Mouse (Mus musculus) stomach, postnatal 0 days (tissue): ENCODE measurements at regions not wholly inside any gene's neighbourhood (a gene's known extent, or its start where the extent isn't known, plus 50 kb on each side); places are given as distances from the start of the nearest gene placed in this dataset.

Experiments
- ATAC-seq: fragments of 200-750 bp; cut with Nextera tagmentation; 2 replicates; pipeline ENCODE4 v1.8.0; 2017; ENCODE audit not compliant: low FRiP score, low TSS enrichment
- DNase-seq: peaks from one replicate; pipeline ENCODE4 v3.0.0-alpha.2; 2016; ENCODE audit warnings: low spot score
- H3K27ac ChIP-seq: fragments of 300-500 bp; sonication (generic); replicated peaks from 2 replicates; pipeline ENCODE4 v1.5.1; 2014; ENCODE audit warnings: mild to moderate bottlenecking, control low read depth
- H3K27me3 ChIP-seq: fragments of 300-500 bp; sonication (generic); 2 replicates; pipeline ENCODE4 v1.6.1; 2014; ENCODE audit warnings: low read length; ENCODE audit not compliant: control insufficient read depth, insufficient read depth
- H3K36me3 ChIP-seq: fragments of 300-500 bp; sonication (generic); 2 replicates; pipeline ENCODE4 v1.6.1; 2014; ENCODE audit warnings: low read length, mixed read lengths; ENCODE audit not compliant: control insufficient read depth, insufficient read depth
- H3K4me1 ChIP-seq: fragments of 300-500 bp; sonication (generic); replicated peaks from 2 replicates; pipeline ENCODE4 v1.6.1; 2014; ENCODE audit warnings: antibody characterized with exemption; ENCODE audit not compliant: control insufficient read depth, insufficient read depth
- H3K4me2 ChIP-seq: fragments of 300-500 bp; sonication (generic); replicated peaks from 2 replicates; pipeline ENCODE4 v1.6.1; 2014; ENCODE audit warnings: low read depth, mild to moderate bottlenecking, control low read depth, moderate library complexity
- H3K4me3 ChIP-seq: fragments of 300-500 bp; sonication (generic); 2 replicates; pipeline ENCODE4 v1.5.1; 2014; ENCODE audit warnings: low read depth, low read length, control low read depth
- H3K9ac ChIP-seq: fragments of 300-500 bp; sonication (generic); 2 replicates; pipeline ENCODE4 v1.6.1; 2014; ENCODE audit warnings: mild to moderate bottlenecking, low read length, control low read depth, mixed read lengths
- H3K9me3 ChIP-seq: fragments of 300-500 bp; sonication (generic); 2 replicates; pipeline ENCODE4 v1.6.1; 2016; ENCODE audit warnings: low read length; ENCODE audit not compliant: control insufficient read depth
- CTCF ChIP-seq: IDR thresholded peaks from 2 replicates; pipeline ENCODE4 v1.5.1; 2016; ENCODE audit warnings: antibody characterized with exemption, low read depth, mild to moderate bottlenecking, moderate library complexity
- EP300 ChIP-seq: optimal IDR thresholded peaks from 2 replicates; pipeline ENCODE3; 2016; ENCODE audit warnings: antibody characterized with exemption
- whole genome bisulfite sequencing: fragments of 180-500 bp; shearing (Covaris S2); extraction: QIAGEN DNeasy Blood & Tissue Kit; methylation state at CpG from one replicate; pipeline ENCODE4 v1.1.7; 2014; 5-methylcytosine and 5-hydroxymethylcytosine counted together

GRCm38 (mm10) chr7:117930392-117930791, 185.6 kb downstream of the Rps15a start:
- H3K4me1 ChIP-seq, result no peaks in the 10 kb centered on the region
- no peak for ATAC-seq
- H3K9ac ChIP-seq, result no peak overlapping the region
- H3K27ac ChIP-seq, result no peak overlapping the region
- no peak overlapping the region for H3K4me2 ChIP-seq
- no peak for DNase-seq
- H3K9me3 ChIP-seq, result no peaks in the 10 kb centered on the region
- no peak overlapping the region for H3K4me3 ChIP-seq
- no peaks in the 10 kb centered on the region for H3K36me3 ChIP-seq
- H3K27me3 ChIP-seq, result no peaks in the 10 kb centered on the region
- TF ChIP-seq EP300 (no peak), CTCF (no peak)
- 84% methylated on average over 9 of the region's 9 CpGs for WGBS

- Histone ChIP-seq H3K27me3 (no peaks in the 10 kb centered on the region), H3K27ac (no peak overlapping the region), H3K9ac (no peak overlapping the region), H3K4me2 (no peak overlapping the region), H3K36me3 (no peaks in the 10 kb centered on the region), H3K9me3 (no peaks in the 10 kb centered on the region), H3K4me1 (no peaks in the 10 kb centered on the region), H3K4me3 (no peak overlapping the region)
- 14% methylated on average over 1 of the region's 1 CpGs for WGBS
- no peak for ATAC-seq
- no peak for DNase-seq
- TF ChIP-seq CTCF (no peak), EP300 (no peak)
Measured at GRCm38 (mm10) chr7:117926396-117926795, 189.6 kb downstream of the Rps15a start.

GRCm38 (mm10) chr7:117922270-117922669, 193.7 kb downstream of the Rps15a start:
- Histone ChIP-seq H3K27me3 (no peaks in the 10 kb centered on the region), H3K27ac (no peak overlapping the region), H3K4me3 (no peak overlapping the region), H3K4me1 (no peaks in the 10 kb centered on the region), H3K9ac (no peak overlapping the region), H3K4me2 (no peak overlapping the region), H3K9me3 (no peaks in the 10 kb centered on the region), H3K36me3 (no peaks in the 10 kb centered on the region)
- TF ChIP-seq CTCF (no peak), EP300 (no peak)
- DNase-seq (no peak), ATAC-seq (no peak)

DNA sequence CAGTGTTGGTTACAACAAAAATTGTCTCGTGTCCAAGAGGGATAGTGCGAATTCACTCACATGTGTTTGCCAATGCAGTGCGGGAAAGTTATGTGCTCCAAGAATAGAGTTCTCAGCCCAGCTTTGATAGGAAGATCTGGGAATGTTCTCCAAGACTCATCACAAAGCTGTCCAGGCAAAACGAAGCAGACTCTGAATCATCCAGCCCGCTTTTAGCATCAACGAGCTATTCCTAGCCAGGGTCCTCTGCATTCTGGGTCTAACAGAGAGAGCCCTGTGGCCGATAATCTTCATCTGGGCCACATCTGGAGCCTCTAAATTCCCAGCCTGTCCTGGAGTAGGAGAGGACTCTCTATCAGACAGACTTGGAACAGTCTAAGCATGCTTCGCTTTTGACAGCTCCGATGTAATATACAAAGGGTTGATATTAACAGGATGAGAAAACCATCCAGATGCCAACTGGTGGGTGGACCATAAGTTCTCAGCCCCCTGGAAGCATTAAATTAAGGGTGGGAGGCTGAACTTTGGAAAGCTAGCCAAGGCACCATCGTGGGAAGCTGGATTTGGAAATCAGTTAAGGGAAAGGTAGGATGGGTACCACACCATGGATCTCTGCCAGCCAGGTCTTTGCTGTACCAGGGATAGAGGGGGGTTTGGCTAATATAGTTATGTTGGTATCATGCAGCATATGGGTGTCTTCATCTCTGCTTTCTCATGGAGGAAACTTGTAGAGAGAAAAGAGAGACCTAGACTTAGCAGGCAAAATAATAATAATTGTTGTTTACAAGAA, 197.6 kb downstream of the Rps15a start:
- Histone ChIP-seq H3K4me1 (no peaks in the 10 kb centered on the region), H3K4me3 (no peak overlapping the region), H3K27ac (no peak overlapping the region), H3K36me3 (no peaks in the 10 kb centered on the region), H3K9ac (no peak overlapping the region), H3K27me3 (no peaks in the 10 kb centered on the region), H3K9me3 (no peaks in the 10 kb centered on the region), H3K4me2 (no peak overlapping the region)
- 87% methylated on average over 10 of the region's 10 CpGs for WGBS
- DNase-seq (no peak), ATAC-seq (no peak)
- TF ChIP-seq CTCF (no peak), EP300 (no peak)

DNA sequence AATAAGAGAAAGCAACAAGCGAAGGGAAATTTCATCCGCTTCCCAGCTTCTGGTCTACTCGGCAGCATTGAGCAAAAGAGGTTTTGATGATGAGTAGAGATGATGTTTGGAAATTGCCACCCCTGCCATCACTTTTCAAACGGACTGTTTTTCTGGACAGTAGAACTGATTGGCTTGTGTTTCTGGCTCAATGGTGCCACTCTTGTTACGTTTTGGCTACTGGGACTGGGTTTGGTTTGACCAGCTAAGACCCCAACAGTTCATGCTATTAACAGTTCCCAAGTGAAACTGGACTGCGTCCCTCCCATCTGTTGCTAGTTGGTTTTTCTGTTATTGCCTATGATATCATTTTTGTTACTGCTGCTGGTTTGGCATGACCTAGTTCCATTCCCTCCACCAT, 199.1 kb downstream of the Rps15a start:
- Histone ChIP-seq H3K27ac (no peak overlapping the region), H3K27me3 (no peaks in the 10 kb centered on the region), H3K9ac (no peak overlapping the region), H3K9me3 (no peaks in the 10 kb centered on the region), H3K36me3 (no peaks in the 10 kb centered on the region), H3K4me1 (no peaks in the 10 kb centered on the region), H3K4me2 (no peak overlapping the region), H3K4me3 (no peak overlapping the region)
- ATAC-seq, result no peak
- TF ChIP-seq EP300, result no peak
- no peak for TF ChIP-seq CTCF
- 88% methylated on average over 6 of the region's 6 CpGs for WGBS
- DNase-seq, result no peak

GRCm38 (mm10) chr7:117912453-117912852, 203.5 kb downstream of the Rps15a start:
- Histone ChIP-seq H3K36me3 (no peaks in the 10 kb centered on the region), H3K4me3 (no peak overlapping the region), H3K4me1 (no peaks in the 10 kb centered on the region), H3K9ac (no peak overlapping the region), H3K27ac (no peak overlapping the region), H3K4me2 (no peak overlapping the region), H3K9me3 (no peaks in the 10 kb centered on the region), H3K27me3 (no peaks in the 10 kb centered on the region)
- ATAC-seq (no peak), DNase-seq (no peak)
- TF ChIP-seq EP300, result no peak
- no peak for TF ChIP-seq CTCF
- WGBS, result 54% methylated on average over 3 of the region's 3 CpGs
